Mouse (Mus musculus) embryonic fibroblast, embryonic 13.5 days (primary cell): ENCODE measurements around the gene Eif4ebp2.

ENCODE experiments used
- CTCF ChIP-seq: IDR thresholded peaks from 2 replicates; pipeline ENCODE4 v1.5.1; 2011; ENCODE audit warnings: mild to moderate bottlenecking, control low read depth, low read length, moderate library complexity, borderline replicate concordance; ENCODE audit not compliant: insufficient read depth
- POLR2A ChIP-seq: IDR thresholded peaks from 2 replicates; pipeline ENCODE4 v1.6.1; 2011; ENCODE audit warnings: low read depth, mild to moderate bottlenecking, control low read depth, low read length, moderate library complexity

DNA sequence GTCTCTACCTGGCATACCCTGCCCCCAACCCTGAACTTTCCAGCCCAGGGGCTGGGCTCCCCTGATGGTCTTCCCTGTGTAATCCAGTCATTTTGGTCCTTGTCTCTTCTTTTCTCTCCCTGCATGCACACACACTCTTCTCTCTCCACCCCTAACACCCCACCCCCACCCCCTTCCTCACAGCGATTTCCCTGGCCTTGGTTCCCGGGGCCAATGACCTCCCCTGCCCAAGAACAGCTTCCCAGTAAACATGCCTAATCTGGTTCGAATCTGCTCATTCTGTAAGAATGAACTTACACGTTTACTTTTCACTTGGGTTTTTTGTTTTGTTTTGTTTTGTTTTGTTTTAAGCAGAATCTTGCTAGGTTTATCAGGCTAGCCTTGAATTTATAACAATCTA, 42.7 kb downstream of the Eif4ebp2 start:
- TF ChIP-seq CTCF: no peak
- no peak for TF ChIP-seq POLR2A
